In the genomic region with DNA sequence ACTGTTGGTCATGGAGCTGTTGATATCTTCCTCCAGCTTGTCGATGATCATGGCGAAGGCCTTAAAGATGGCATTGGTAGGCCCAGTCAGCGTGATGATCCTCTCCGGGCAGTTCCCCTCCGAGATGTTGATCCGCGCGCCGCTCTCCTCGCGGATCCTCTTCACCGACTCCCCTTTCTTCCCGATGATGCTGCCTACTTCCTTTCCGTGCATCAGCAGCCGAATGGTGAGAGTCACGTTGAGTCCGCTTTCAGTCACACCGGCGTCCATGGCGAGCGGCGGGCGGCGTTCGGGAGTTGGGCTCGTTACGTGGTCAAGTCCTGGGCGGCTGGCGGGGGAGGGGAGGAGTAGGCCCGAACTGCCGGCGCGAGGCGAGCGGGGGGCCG, we compare ENCODE assay signal across 8 mouse cellular contexts. TPM values are rescaled to one million over a fixed set of nuclear protein-coding genes. Genes with fewer than 3 reads are reported as not detected.
DNase-seq lines count a peak whose midpoint lies in the region; ATAC-seq lines count a peak whose summit lies in the region.

No protein-coding gene starts in this region.

- peak overlapping the region; percentile 100 for H3K4me3 ChIP-seq in forebrain, embryonic 13.5 days
- H3K4me3 ChIP-seq in liver, embryonic 16.5 days (ENCODE audit: low read depth, low read length): peak overlapping the region; percentile 82

- H3K36me3 ChIP-seq in forebrain, embryonic 13.5 days (ENCODE audit: poor library complexity, severe bottlenecking): peaks cover 23% of the 10 kb centered on the region
- H3K36me3 ChIP-seq in liver, embryonic 16.5 days (ENCODE audit: control insufficient read depth, insufficient read depth): peaks cover 3% of the 10 kb centered on the region; the same call in 1 of the 2 replicates

- H3K4me2 ChIP-seq in forebrain, embryonic 13.5 days: peak overlapping the region; percentile 93
- H3K4me2 ChIP-seq in liver, embryonic 16.5 days (ENCODE audit: low read depth, low read length): peak overlapping the region; percentile 94

- no peaks in the 10 kb centered on the region for H3K9me3 ChIP-seq in forebrain, embryonic 13.5 days (replicated peaks)
- H3K9me3 ChIP-seq in liver, embryonic 16.5 days (replicated peaks; ENCODE audit: control insufficient read depth, low read length): no peaks in the 10 kb centered on the region

- peak overlapping the region; percentile 99 for H3K9ac ChIP-seq in forebrain, embryonic 13.5 days
- peak overlapping the region; percentile 81 for H3K9ac ChIP-seq in liver, embryonic 16.5 days (ENCODE audit: low read depth, low read length)

- DNase-seq in right cerebral cortex, adult 2 months (ENCODE audit: low spot score in 2 of 2): peak; percentile 76 to 83
- no peak for DNase-seq in right cerebral cortex, postnatal 14 days
- peak; percentile 79 for DNase-seq in kidney, adult 9 months
- peak; percentile 57 for DNase-seq in ovary, postnatal 14 days (ENCODE audit: low spot score)
- no peak for DNase-seq in gastrocnemius, postnatal 25 days

- peak overlapping the region; percentile 100 for H3K27ac ChIP-seq in forebrain, embryonic 13.5 days
- H3K27ac ChIP-seq in liver, embryonic 16.5 days (ENCODE audit: low read length): peak overlapping the region; percentile 99

- WGBS in forebrain, embryonic 13.5 days: under 1% methylated on average over 33 of the region's 36 CpGs
- WGBS in liver, embryonic 16.5 days (ENCODE audit: insufficient replicate concordance): under 1% methylated on average over 36 of the region's 36 CpGs

- H3K27me3 ChIP-seq in forebrain, embryonic 13.5 days: no peaks in the 10 kb centered on the region
- H3K27me3 ChIP-seq in liver, embryonic 16.5 days (ENCODE audit: control insufficient read depth, insufficient read depth, low read depth, low read length): no peaks in the 10 kb centered on the region

- H3K4me1 ChIP-seq in forebrain, embryonic 13.5 days: peaks cover 32% of the 10 kb centered on the region
- peaks cover 29% of the 10 kb centered on the region for H3K4me1 ChIP-seq in liver, embryonic 16.5 days (ENCODE audit: control insufficient read depth, low read depth, low read length)

- ATAC-seq in activated CD4-positive, CD25-positive, alpha-beta regulatory T cell, adult 4 months: peak; percentile 15
- ATAC-seq in forebrain, embryonic 13.5 days: peak; percentile 34
- peak; percentile 31 for ATAC-seq in liver, embryonic 16.5 days (ENCODE audit: low read depth)

RNA-seq across cellular contexts. Expression of a gene that starts 0.5 kb away (rescaled TPM):
- polyA plus RNA-seq in activated CD4-positive, CD25-positive, alpha-beta regulatory T cell, adult 4 months (2017; shearing (Covaris generic)): 10 to 100 TPM; 35.3 to 39.2 TPM
- polyA plus RNA-seq in forebrain, embryonic 13.5 days (2015; fragmentation: Nextera tagmentation; extraction: Ambion mirVana): 204 and 245 TPM in 2 replicates
- polyA plus RNA-seq in liver, embryonic 16.5 days (2015; fragmentation: Nextera tagmentation; extraction: Ambion mirVana): 82.3 and 84.0 TPM in 2 replicates
- total RNA-seq in gastrocnemius, postnatal 25 days (2021): 100 to 1,000 TPM in 1 of 2 experiments, 10 to 100 TPM in 1; 99.7 to 116 TPM

Comparison
In these comparisons a context has a peak if more than half of its experiments do, and no peak if none do; other contexts are left out.
1. DNase-seq: peak in right cerebral cortex, adult 2 months (2 of 2), kidney, adult 9 months (single experiment) and ovary, postnatal 14 days (single experiment); none in right cerebral cortex, postnatal 14 days (single experiment) and gastrocnemius, postnatal 25 days (single experiment).
2. Peak in every context shown above with its lines, with median percentiles within 50 percentile points of each other: ATAC-seq.